Mouse (Mus musculus) left cerebral cortex, adult 9 months (tissue): ENCODE data around the gene Olfr552.
"Not testable (repeated sequence)": the region's sequence is repeated elsewhere in the genome, so short reads cannot be mapped to it uniquely, and the experiment has no call there.

Experiments
- DNase-seq, 2 experiments: peaks; one replicate each; pipeline ENCODE4 v3.0.0; 2022; ENCODE audit warnings: low spot score in 2 of 2

Gene Olfr552

GRCm38 (mm10) chr7:102597378-102598031, at the start of gene Olfr552:
TSS of gene Olfr552 (plus strand) at chr7:102597770.
- DNase-seq, result no peak

GRCm38 (mm10) chr7:102549570-102549969, 48.0 kb upstream of the Olfr552 start, which contains the start of gene Olfr549:
TSS of gene Olfr549 (plus strand) at chr7:102549870.
- DNase-seq, result no peak

- DNase-seq, result no peak
These were observed 44.3 kb upstream of the Olfr552 start for GRCm38 (mm10) chr7:102553279-102553678.

GRCm38 (mm10) chr7:102564999-102565997, 32.3 kb upstream of the Olfr552 start, which contains the start of gene Trim21:
TSS of gene Trim21 (minus strand) at chr7:102565486.
- peak; percentile 6 to 55 for DNase-seq

- no peak for DNase-seq
These were observed 31.4 kb upstream of the Olfr552 start for GRCm38 (mm10) chr7:102566219-102566618.

- no peak for DNase-seq
These were observed 26.4 kb upstream of the Olfr552 start, which contains the start of gene Olfr550 for GRCm38 (mm10) chr7:102571142-102571541. TSS of gene Olfr550 (plus strand) at chr7:102571442.

GRCm38 (mm10) chr7:102573174-102573830, 24.3 kb upstream of the Olfr552 start:
- no peak for DNase-seq

GRCm38 (mm10) chr7:102575998-102576397, 21.6 kb upstream of the Olfr552 start:
- no peak for DNase-seq

GRCm38 (mm10) chr7:102591786-102592185, 5.8 kb upstream of the Olfr552 start, which contains the start of gene Olfr551:
TSS of gene Olfr551 (minus strand) at chr7:102591886.
- no peak for DNase-seq

- DNase-seq, result no peak
These were observed 20.5 kb downstream of the Olfr552 start, which contains the start of gene Olfr553 for GRCm38 (mm10) chr7:102618118-102618517. TSS of gene Olfr553 (minus strand) at chr7:102618218.

GRCm38 (mm10) chr7:102619608-102620007, 22.0 kb downstream of the Olfr552 start:
- DNase-seq, result no peak

- DNase-seq, result not testable (repeated sequence)
These were observed 22.8 kb downstream of the Olfr552 start for GRCm38 (mm10) chr7:102620368-102620767.

- DNase-seq, result peak in 1 of 2 experiments; percentile 44
These were observed 39.1 kb downstream of the Olfr552 start for GRCm38 (mm10) chr7:102636665-102637064.

GRCm38 (mm10) chr7:102638132-102638531, 40.6 kb downstream of the Olfr552 start, which contains the start of gene Olfr554:
TSS of gene Olfr554 (plus strand) at chr7:102638432.
- no peak for DNase-seq

GRCm38 (mm10) chr7:102644945-102645344, 47.4 kb downstream of the Olfr552 start:
- DNase-seq, result not testable (repeated sequence)
